Mouse (Mus musculus): Measurements from ENCODE around the gene Il4i1.

DNA sequence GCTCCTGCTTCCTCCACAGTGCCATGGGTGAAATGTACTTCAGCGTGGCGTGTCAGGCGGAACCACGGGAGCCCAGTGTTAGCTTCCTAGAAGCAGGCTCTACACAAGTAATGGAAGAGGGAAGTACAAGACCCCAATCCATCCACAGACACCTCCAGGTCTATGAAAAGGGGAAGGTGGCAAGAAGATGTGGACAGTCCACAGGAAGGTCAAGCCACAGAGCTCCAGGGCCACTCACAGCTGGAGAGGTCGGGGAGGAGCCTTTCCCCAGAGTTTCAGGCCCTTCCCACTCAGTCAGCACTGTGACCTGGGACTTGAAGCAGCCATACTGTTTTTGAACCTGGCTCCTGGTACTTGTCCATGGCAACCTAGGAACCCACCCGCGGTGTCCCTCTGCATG, 70.8 kb downstream of the Il4i1 start:
- no peak for TF ChIP-seq POLR2A (IDR thresholded peaks at IDR 0.05; ENCODE audit: control insufficient read depth, extremely low read depth, insufficient read depth, low read length, poor library complexity)
- no peak for TF ChIP-seq CTCF (IDR thresholded peaks at IDR 0.05; ENCODE audit: borderline replicate concordance, control insufficient read depth, extremely low read depth, insufficient read depth, low read length, poor library complexity)
